Mouse (Mus musculus) olfactory bulb, adult 2 months (tissue): ENCODE data around the gene Pxmp4.

Experiments
- CTCF ChIP-seq: fragments of 200-500 bp; IDR thresholded peaks from 2 replicates; pipeline ENCODE4 v1.5.1; 2012; ENCODE audit warnings: low read depth, mild to moderate bottlenecking, low read length, moderate library complexity; ENCODE audit not compliant: insufficient read depth
- POLR2A ChIP-seq: fragments of 200-500 bp; IDR thresholded peaks from 2 replicates; pipeline ENCODE4 v1.6.1; 2012; ENCODE audit warnings: mild to moderate bottlenecking, low read depth, low read length, moderate library complexity; ENCODE audit not compliant: insufficient read depth

- TF ChIP-seq CTCF (no peak), POLR2A (no peak)
These were observed 32.8 kb downstream of the Pxmp4 start for GRCm38 (mm10) chr2:154570666-154571065.
